Mouse (Mus musculus) layer of hippocampus, adult 9-10 months (tissue): ENCODE results near the gene Ets2.
"Not testable (repeated sequence)": the region's sequence is repeated elsewhere in the genome, so short reads cannot be mapped to it uniquely, and the experiment has no call there.

Experiments
- DNase-seq: peaks from one replicate; pipeline ENCODE4 v3.0.0; 2022; ENCODE audit warnings: low spot score

The Ets2 gene

DNA sequence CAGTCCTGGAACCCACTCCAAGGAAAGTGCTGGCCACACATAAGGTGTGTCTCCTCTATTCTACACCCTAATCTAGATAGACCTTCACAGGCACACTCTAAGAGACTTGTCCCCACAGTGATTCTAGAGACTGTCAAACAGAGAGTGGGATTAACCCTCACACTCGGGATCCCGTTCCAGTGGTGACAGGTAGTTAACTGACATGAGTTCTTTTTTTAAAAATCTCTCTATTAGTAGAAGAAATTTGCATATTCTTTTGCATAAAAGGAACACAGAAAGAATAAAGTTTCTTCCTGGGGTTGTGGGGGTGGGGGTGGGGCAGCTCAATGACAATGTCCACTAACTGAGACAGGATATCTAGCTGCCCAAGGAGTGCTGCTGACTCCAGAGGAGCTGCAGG is 32.9 kb downstream of the Ets2 start:
- DNase-seq = no peak

GRCm38 (mm10) chr16:95736059-95736458 is 34.2 kb downstream of the Ets2 start:
- no peak for DNase-seq

GRCm38 (mm10) chr16:95736470-95736869 is 34.6 kb downstream of the Ets2 start:
- DNase-seq = no peak

GRCm38 (mm10) chr16:95739522-95739921 is 37.6 kb downstream of the Ets2 start:
- peak; percentile 41 for DNase-seq

- no peak for DNase-seq
These were observed 39.5 kb downstream of the Ets2 start for GRCm38 (mm10) chr16:95741358-95741757.

- DNase-seq = no peak
These were observed 40.3 kb downstream of the Ets2 start for GRCm38 (mm10) chr16:95741915-95742739.

DNA sequence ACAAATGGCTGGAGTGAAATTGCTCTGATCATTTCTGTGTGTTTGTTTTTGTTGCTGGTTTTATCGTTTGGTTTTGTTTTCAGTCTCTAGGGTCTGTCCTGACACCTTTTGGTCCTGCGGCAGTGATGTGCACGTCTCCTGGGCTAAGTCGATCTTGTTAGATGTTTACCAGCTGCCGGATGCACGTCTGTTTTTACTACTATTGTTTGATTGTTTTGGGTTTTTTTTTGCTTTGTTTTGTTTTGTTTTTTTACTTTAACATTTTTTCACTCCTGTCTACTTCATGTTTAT is 40.8 kb downstream of the Ets2 start:
- DNase-seq = no peak

DNA sequence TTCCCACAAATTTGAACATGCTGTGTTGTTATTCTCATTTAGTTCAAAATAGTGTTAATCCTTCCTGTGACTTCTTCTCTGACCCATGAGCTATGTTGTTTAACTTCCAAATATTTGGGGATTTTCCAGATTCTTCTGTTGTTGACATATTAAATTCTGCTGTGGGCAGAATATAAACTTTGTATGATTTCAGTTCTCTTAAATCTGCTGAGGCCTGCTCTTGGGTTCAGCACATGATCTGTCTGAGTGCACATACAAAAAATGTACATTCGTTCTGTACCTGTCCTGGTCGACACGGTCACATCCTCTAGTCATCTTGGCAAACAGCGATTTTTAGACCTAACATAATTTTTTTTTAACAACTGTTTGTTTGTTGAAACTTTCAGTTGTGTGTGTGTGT is 41.2 kb downstream of the Ets2 start:
- DNase-seq = no peak

DNA sequence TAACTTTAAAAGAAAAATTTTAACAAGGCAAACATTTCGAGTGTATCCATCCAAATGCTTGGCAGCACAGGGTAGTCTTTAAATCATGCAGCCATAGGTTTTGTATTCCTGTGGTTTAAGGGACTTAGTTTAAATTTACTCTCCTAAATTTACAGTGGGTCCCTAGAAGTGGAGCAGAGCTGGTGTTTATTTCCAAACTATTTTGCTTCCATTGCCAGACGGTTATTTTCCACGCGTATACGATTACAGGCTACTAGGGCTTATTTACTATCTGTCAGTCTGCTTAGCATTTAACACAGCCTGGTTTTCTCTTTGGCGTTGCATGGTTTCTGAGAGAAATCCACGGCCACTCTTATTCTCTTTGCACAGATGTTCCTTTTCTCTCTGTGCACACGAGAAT is 42.9 kb downstream of the Ets2 start:
- DNase-seq = no peak

- no peak for DNase-seq
These were observed 43.8 kb downstream of the Ets2 start for GRCm38 (mm10) chr16:95745685-95746084.

DNA sequence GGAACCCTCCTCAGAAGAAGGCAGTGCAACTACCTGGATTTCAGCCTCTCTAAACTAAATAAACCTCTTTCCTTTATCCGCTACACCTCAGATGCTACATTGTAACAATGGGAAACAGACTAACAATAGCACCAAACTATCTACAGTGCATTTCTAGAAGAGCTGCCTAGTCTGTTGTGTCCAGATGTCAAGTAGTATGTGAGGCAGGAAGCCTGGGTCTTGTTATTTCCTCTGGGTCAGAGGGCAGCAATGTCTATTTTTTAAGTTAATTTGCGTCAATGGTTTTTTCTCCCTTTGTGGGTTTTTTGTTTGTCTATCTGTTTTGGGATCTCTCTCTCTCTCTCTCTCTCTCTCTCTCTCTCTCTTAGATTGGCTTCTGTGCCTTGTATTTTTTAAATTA is 44.7 kb downstream of the Ets2 start:
- no peak for DNase-seq

GRCm38 (mm10) chr16:95749291-95750103 is 47.6 kb downstream of the Ets2 start:
- DNase-seq = no peak

GRCm38 (mm10) chr16:95750211-95750629 is 48.3 kb downstream of the Ets2 start:
- DNase-seq = no peak

DNA sequence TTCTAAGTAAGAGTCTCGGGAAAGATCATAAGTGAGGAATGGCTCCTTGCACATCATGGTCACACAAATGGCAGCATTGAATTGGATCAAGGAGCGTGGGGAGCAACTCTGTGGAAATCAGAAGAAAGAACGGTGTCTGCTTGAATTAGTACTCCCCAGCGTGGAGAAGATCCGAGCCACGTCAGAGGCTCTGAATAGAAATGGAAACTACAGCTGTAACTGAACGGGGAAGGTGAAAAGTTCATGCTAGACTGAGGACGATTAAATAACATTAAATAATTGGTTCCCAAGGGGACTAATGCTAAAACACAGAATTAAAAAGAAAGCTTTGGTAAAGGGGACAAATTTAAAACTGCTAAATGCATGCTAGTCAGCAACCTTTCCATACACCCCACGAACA is 50.6 kb downstream of the Ets2 start:
- no peak for DNase-seq

- no peak for DNase-seq
These were observed 51.4 kb downstream of the Ets2 start for GRCm38 (mm10) chr16:95753295-95753694.

- DNase-seq = no peak
These were observed 57.5 kb downstream of the Ets2 start for GRCm38 (mm10) chr16:95759151-95759987.

DNA sequence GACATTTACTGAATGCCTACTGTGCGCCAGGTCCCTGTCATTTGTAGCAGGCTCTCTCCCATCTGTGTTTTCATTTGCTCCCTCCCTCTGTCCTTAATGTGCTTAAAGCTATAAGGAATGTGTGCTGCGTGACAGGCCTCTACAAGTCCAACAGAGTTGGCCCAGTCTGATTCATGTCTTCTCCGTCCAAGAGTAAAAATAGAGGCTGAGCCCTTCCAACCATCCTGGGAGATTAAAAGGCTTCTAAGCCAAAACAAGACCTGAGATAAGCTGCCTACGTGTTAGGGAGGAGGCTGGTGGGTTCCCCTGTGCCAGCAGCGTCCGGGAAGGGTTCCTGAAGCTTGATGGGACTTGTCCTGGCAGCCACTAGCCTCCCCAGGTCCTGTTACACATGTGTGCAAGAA is 58.1 kb downstream of the Ets2 start:
- DNase-seq = no peak

DNA sequence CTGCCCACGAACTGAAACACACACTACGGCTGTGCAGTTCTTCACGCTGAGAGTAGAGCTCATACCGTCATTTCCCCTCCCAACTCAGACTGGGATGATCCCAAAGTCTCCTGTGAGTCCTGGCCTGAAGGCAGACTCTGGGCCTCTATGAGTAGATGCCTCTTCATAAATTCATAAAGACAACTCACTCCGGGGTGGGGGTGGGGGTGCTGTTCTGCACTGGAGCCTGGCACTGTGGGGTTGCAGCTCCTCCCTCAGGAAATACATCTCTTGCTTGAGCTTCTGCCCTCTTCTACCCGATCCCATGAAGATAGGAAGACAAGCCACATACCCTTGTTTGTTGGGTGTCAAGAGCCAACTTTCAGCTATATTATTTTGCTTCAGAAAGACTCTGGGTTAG is 59.9 kb downstream of the Ets2 start:
- DNase-seq = no peak

DNA sequence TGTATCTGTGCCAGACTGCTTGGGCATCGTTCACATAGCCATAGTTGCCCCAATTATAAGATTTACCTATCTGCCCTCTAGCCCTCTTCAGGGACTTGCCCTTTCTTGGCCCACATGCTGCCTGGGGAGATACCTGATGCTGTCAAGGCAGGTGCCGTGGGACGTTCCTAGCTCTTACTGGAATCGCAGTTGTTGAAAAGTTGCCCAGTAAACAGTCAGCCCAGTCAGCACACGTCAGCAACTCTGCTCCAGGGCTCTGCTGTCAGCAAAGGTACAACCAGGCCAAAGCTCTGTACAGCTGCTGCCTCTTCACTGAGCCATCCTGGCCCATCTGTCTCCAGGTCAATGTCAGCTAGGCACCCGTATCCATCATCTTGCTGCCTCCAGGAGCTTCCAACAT is 61.3 kb downstream of the Ets2 start:
- no peak for DNase-seq

DNA sequence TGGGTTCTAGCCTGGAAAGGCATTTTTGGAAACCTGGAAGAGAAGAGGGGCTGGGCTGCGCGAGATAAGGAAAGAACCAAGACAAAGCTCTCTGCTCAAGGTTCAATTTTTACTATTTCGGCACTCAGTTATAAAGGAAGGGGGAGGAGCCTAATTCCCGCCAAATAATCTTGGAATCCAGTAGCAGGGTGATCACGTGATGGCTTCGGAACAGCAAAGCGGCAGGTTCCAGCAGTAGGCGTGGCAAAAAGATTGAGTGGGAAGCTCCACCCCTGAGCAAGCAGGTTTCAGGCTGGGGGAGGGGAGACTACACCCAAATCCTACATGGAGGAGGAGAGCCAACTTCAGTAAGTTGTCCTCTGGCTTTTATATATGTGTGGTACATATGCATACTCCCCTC is 62.2 kb downstream of the Ets2 start:
- not testable (repeated sequence) for DNase-seq

GRCm38 (mm10) chr16:95766181-95766580 is 64.3 kb downstream of the Ets2 start:
- DNase-seq = no peak

- DNase-seq = no peak
These were observed 65.4 kb downstream of the Ets2 start for GRCm38 (mm10) chr16:95767246-95767645.
